Comparison of ENCODE assay signal across 8 mouse cellular contexts in the genomic region with DNA sequence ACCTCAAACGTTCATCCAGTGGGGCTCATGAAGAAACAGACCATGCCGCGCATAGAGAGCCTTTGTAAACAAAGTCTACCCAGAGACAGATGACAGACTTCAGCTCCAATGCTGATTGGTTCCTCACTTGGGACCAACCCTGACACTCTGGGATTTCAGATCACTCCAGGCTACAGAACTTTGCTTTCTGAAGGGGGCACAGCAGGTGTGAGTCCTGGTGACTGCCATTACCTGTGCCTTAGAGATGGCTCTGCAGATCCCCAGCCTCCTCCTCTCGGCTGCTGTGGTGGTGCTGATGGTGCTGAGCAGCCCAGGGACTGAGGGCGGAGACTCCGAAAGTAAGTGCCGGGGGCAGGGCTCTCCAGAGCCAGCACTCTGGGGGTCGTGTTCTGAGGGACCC. TPM values are rescaled to one million over a fixed set of nuclear protein-coding genes. Genes with fewer than 3 reads are reported as not detected.
A peak's percentile ranks its signal among the peaks of the same experiment; 100 is the strongest.
DNase-seq lines count a peak whose midpoint lies in the region; TF ChIP-seq lines count a peak whose summit lies in the region.

No protein-coding gene starts in this region.

- no peak overlapping the region for H3K27ac ChIP-seq in gastrocnemius, adult 2 months

- intact Hi-C loops in gastrocnemius, adult 2 months (cut with DNase I) = no loop called here

- no peak for TF ChIP-seq CTCF in gastrocnemius, adult 2 months (IDR thresholded peaks at IDR 0.05)

- H3K4me3 ChIP-seq in gastrocnemius, adult 2 months = peak overlapping the region; percentile 73

- peak; percentile 84 for DNase-seq in ZHBTc4 (ENCODE audit: low read depth, low spot score)
- peak; percentile 56 to 76 for DNase-seq in cerebellum, postnatal 25 days
- peak; percentile 54 for DNase-seq in gastrocnemius, adult 2 months
- peak; percentile 93 for DNase-seq in hindlimb bud, embryonic 11.5 days (ENCODE audit: extremely low spot score, low read depth, low spot score)
- DNase-seq in left cerebral cortex, adult 18-20 months (ENCODE audit: low spot score in 2 of 2) = peak; percentile 60 to 67
- peak; percentile 33 to 83 for DNase-seq in lung, postnatal 4 days
- DNase-seq in right cerebral cortex, adult 2 months (ENCODE audit: low spot score in 2 of 2) = peak; percentile 78 to 82
- DNase-seq in urinary bladder, postnatal 25 days (ENCODE audit: low spot score) = peak; percentile 64

RNA-seq across cellular contexts. Expression of a gene that starts 5.6 kb away (rescaled TPM):
- 1 to 10 TPM; 3.1 to 4.7 TPM for total RNA-seq in gastrocnemius, adult 2 months (2021)
- 1 to 10 TPM; 3.2 to 5.2 TPM for total RNA-seq in left cerebral cortex, adult 18-20 months (2021)

RNA-seq across cellular contexts. Expression of a gene that starts 24.4 kb away (rescaled TPM):
- under 1 TPM in 1 of 2 experiments, not detected in 1; 0.11 TPM for total RNA-seq in gastrocnemius, adult 2 months (2021)
- total RNA-seq in left cerebral cortex, adult 18-20 months (2021) = under 1 TPM; 0.40 to 0.44 TPM

RNA-seq across cellular contexts. Expression of a gene that starts 24.6 kb away (rescaled TPM):
- 1 to 10 TPM; 5.3 to 6.0 TPM for total RNA-seq in gastrocnemius, adult 2 months (2021)
- 1 to 10 TPM; 4.5 to 5.9 TPM for total RNA-seq in left cerebral cortex, adult 18-20 months (2021)

RNA-seq across cellular contexts. Expression of a gene that starts 42.6 kb away (rescaled TPM):
- total RNA-seq in gastrocnemius, adult 2 months (2021) = 1 to 10 TPM; 3.4 to 4.9 TPM
- total RNA-seq in left cerebral cortex, adult 18-20 months (2021) = 1 to 10 TPM; 4.0 to 6.0 TPM

RNA-seq across cellular contexts. Expression of a gene that starts 59.7 kb away (rescaled TPM):
- 1 to 10 TPM; 4.9 to 7.5 TPM for total RNA-seq in gastrocnemius, adult 2 months (2021)
- 10 to 100 TPM; 10.7 to 11.7 TPM for total RNA-seq in left cerebral cortex, adult 18-20 months (2021)
